Mouse (Mus musculus): ENCODE data around the gene Sox11.

DNA sequence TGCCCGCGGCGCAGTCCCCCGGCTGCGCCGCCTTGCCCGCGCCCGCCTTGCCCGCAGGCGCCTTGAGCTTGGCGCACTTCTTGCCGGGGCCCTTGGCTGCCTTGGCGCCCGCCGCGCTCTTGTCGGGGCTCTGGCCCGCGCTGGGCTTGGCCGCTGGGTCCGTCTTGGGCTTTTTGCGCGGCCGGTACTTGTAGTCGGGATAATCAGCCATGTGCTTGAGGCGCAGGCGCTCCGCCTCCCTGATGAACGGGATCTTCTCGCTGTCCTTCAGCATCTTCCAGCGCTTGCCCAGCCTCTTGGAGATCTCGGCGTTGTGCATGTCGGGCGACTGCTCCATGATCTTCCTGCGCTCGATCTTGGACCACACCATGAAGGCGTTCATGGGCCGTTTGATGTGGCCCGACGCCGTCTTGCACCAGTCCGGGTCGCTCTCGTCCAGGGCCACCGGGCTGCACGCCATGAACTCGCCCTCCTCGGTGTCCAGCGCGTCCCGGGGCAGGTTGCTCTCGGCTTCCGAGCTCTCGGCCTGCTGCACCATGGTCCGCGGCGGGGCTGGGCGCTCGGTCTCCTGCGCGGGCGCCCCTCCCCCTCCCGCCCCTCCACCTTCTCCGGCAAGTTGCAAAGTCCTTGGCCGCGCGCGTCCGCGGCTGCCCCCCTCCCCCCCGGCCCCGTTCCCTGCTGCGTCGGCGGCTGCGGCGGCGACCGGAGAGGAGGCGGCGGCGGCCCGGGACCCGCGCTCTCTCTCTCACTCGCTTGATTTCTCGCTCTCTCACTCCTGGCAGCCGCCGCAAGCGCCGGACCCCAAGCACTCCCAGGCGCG lies at the start of gene Sox11:
- no peak for TF ChIP-seq POLR2A (IDR thresholded peaks at IDR 0.05; ENCODE audit: extremely low read depth, insufficient read depth, low read length)
- no peak for TF ChIP-seq CTCF (IDR thresholded peaks at IDR 0.05; ENCODE audit: extremely low read depth, insufficient read depth, low read length)

Data from cortical plate, adult 2 months (tissue).